Mouse (Mus musculus) embryonic facial prominence, embryonic 11.5 days (tissue): ENCODE data around the gene Polr2i. TPM values are rescaled to one million over a fixed set of nuclear protein-coding genes. Genes with fewer than 3 reads are reported as not detected.
"Not testable (repeated sequence)": the region's sequence is repeated elsewhere in the genome, so short reads cannot be mapped to it uniquely, and the experiment has no call there.

ENCODE experiments used
- ATAC-seq: fragments of 200-750 bp; cut with Nextera tagmentation; replicated peaks from 2 replicates; pipeline ENCODE4 v1.8.0; 2017; ENCODE audit warnings: low read depth; ENCODE audit not compliant: insufficient number of reproducible peaks, low FRiP score, low TSS enrichment
- DNase-seq: peaks from one replicate; pipeline ENCODE4 v3.0.0-alpha.2; 2015; ENCODE audit warnings: low spot score
- H3K27ac ChIP-seq: fragments of 300-500 bp; sonication (generic); replicated peaks from 2 replicates; pipeline ENCODE4 v1.5.1; 2014; ENCODE audit warnings: mild to moderate bottlenecking, low read depth, low read length, control low read depth
- H3K27me3 ChIP-seq: fragments of 300-500 bp; sonication (generic); 2 replicates; pipeline ENCODE4 v1.6.1; 2014; ENCODE audit warnings: mild to moderate bottlenecking, low read length, moderate library complexity, mixed read lengths; ENCODE audit not compliant: control insufficient read depth, insufficient read depth
- H3K36me3 ChIP-seq: fragments of 300-500 bp; sonication (generic); replicated peaks from 2 replicates; pipeline ENCODE4 v1.6.1; 2014; ENCODE audit warnings: low read depth, mild to moderate bottlenecking, low read length, moderate library complexity, mixed read lengths; ENCODE audit not compliant: control insufficient read depth, insufficient read depth
- H3K4me1 ChIP-seq: fragments of 300-500 bp; sonication (generic); 2 replicates; pipeline ENCODE4 v1.6.1; 2014; ENCODE audit warnings: low read length, mixed read lengths; ENCODE audit not compliant: control insufficient read depth, insufficient read depth
- H3K4me2 ChIP-seq: fragments of 300-500 bp; sonication (generic); 2 replicates; pipeline ENCODE4 v1.6.1; 2014; ENCODE audit warnings: low read depth, mild to moderate bottlenecking, control low read depth, low read length, moderate library complexity
- H3K4me3 ChIP-seq: fragments of 300-500 bp; sonication (generic); 2 replicates; pipeline ENCODE4 v1.5.1; 2014; ENCODE audit warnings: low read depth, low read length, control low read depth
- H3K9ac ChIP-seq: fragments of 300-500 bp; sonication (generic); replicated peaks from 2 replicates; pipeline ENCODE4 v1.6.1; 2014; ENCODE audit warnings: mild to moderate bottlenecking, control low read depth, low read length
- H3K9me3 ChIP-seq: fragments of 300-500 bp; sonication (generic); replicated peaks from 2 replicates; pipeline ENCODE4 v1.6.1; 2016; ENCODE audit warnings: mild to moderate bottlenecking, low read length, inconsistent platforms, mixed read lengths; ENCODE audit not compliant: control insufficient read depth
- WGBS: fragments of 180-500 bp; shearing (Covaris S2); extraction: QIAGEN DNeasy Blood & Tissue Kit; methylation state at CpG from one replicate; pipeline ENCODE4 v1.1.7; 2014; 5-methylcytosine and 5-hydroxymethylcytosine counted together
- polyA plus RNA-seq: library from polyadenylated mRNA; unstranded; fragments of >200 nt; fragmentation: Nextera tagmentation; extraction: Ambion mirVana; gene quantifications from 2 replicates; pipeline ENCODE4 v1.2.1, GENCODE M21; 2014

Gene Polr2i
- polyA plus RNA-seq = 166 and 177 TPM in 2 replicates

GRCm38 (mm10) chr7:30231669-30232454 lies at the start of gene Polr2i, which contains the start of gene Tbcb:
Polr2i (plus strand) TSS chr7:30231948.
Tbcb (minus strand) TSS chr7:30232272.
- Histone ChIP-seq H3K27ac (peak within 1 kb of the TSS; percentile 93), H3K9me3 (no peaks in the 10 kb centered on the region), H3K4me2 (peak within 1 kb of the TSS; percentile 70), H3K27me3 (no peaks in the 10 kb centered on the region), H3K36me3 (no peaks in the 10 kb centered on the region; the same call in 1 of the 2 replicates), H3K4me3 (peak within 1 kb of the TSS; percentile 76), H3K4me1 (no peaks in the 10 kb centered on the region; the same call in 1 of the 2 replicates), H3K9ac (peak within 1 kb of the TSS; percentile 81)
- WGBS = under 1% methylated on average over 67 of the region's 67 CpGs
- ATAC-seq = peak; percentile 92
- DNase-seq = peak; percentile 97

- not testable (repeated sequence) for ATAC-seq, H3K27me3 ChIP-seq, H3K36me3 ChIP-seq, H3K4me3 ChIP-seq, H3K27ac ChIP-seq, H3K4me1 ChIP-seq, H3K9ac ChIP-seq, DNase-seq, H3K9me3 ChIP-seq, H3K4me2 ChIP-seq
- WGBS = 72% methylated on average over 7 of the region's 7 CpGs
These were observed 48.6 kb upstream of the Polr2i start for GRCm38 (mm10) chr7:30183189-30183588.

GRCm38 (mm10) chr7:30183879-30184289 lies 47.9 kb upstream of the Polr2i start, which contains the start of gene Cox7a1:
Cox7a1 (plus strand) TSS chr7:30184144.
- Histone ChIP-seq H3K9ac (no peak within 1 kb of the TSS), H3K4me1 (peaks cover 4% of the 10 kb centered on the region; the same call in 1 of the 2 replicates), H3K27ac (no peak within 1 kb of the TSS), H3K9me3 (no peaks in the 10 kb centered on the region), H3K27me3 (no peaks in the 10 kb centered on the region), H3K4me3 (no peak within 1 kb of the TSS), H3K36me3 (peaks cover 7% of the 10 kb centered on the region; the same call in 1 of the 2 replicates), H3K4me2 (no peak within 1 kb of the TSS; the same call in 1 of the 2 replicates)
- WGBS = 2% methylated on average over 11 of the region's 11 CpGs
- ATAC-seq (0 out of 2 replicates have a peak, but pooled peaks have one; percentile 41), DNase-seq (peak; percentile 77)

GRCm38 (mm10) chr7:30184641-30185348 lies 47.0 kb upstream of the Polr2i start:
- ATAC-seq (no peak), DNase-seq (no peak)
- Histone ChIP-seq H3K4me2 (no peak overlapping the region), H3K9me3 (no peaks in the 10 kb centered on the region), H3K9ac (no peak overlapping the region), H3K4me3 (no peak overlapping the region), H3K27ac (no peak overlapping the region), H3K4me1 (peaks cover 4% of the 10 kb centered on the region; the same call in 1 of the 2 replicates), H3K36me3 (peaks cover 7% of the 10 kb centered on the region; the same call in 1 of the 2 replicates), H3K27me3 (no peaks in the 10 kb centered on the region)
- WGBS = 70% methylated on average over 13 of the region's 13 CpGs

DNA sequence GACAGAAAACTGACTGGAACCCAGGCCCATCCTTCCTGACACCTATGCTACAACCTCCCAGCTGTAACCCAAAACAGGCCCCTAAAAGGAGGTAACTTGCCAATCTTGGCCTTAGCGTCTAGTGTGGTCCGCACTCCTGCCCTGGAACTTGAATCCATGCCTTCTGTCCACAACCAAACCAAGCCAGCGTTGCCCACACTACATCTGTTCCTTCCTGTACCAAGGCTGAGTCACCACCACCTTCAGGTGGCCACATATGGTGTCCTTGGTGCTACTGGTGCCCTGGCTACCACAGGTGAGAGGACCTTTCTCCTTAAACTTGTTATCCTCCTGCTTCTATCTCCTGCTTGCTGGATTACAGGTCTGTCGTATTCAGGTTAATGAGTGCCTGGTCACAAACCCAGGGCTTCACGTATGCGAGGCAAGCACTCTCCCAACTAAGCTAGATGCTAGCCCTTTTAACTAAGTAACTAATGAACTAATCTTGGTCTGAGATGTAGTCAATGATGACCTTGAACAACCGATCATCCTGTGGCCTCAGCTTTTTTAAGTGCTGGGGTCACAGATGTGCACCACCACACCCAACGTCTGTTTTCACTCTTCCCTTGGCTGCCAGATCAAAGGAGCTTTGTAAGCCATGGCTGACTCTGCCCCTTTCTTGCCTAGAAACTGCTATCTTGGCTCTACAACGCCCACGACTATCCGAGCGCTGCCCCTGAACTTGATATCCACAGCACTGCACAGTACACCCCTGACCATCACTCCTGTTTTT lies 43.2 kb upstream of the Polr2i start:
- ATAC-seq = no peak
- 77% methylated on average over 12 of the region's 12 CpGs for WGBS
- Histone ChIP-seq H3K4me3 (no peak overlapping the region), H3K36me3 (peaks cover 7% of the 10 kb centered on the region; the same call in 1 of the 2 replicates), H3K9me3 (no peaks in the 10 kb centered on the region), H3K4me2 (no peak overlapping the region), H3K27me3 (no peaks in the 10 kb centered on the region), H3K27ac (no peak overlapping the region), H3K4me1 (peaks cover 7% of the 10 kb centered on the region), H3K9ac (no peak overlapping the region)
- no peak for DNase-seq

DNA sequence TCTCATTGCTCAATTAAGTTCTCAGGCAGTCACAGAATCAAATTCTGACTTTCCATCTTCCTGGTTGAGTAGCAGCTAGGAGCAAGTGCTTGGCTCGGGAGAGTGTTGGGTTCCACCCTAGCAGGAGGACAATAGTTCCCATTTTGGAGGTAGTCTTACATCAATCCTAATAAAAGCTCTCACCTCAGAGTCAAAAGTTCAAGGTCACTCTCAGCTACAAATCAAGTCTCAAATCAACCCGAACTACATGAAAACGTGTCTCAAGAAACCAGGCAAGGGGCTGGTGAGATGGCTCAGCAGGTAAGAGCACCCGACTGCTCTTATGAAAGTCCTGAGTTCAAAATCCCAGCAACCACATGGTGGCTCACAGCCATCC lies 42.6 kb upstream of the Polr2i start:
- WGBS = 86% methylated on average over 4 of the region's 4 CpGs
- peaks cover 5% of the 10 kb centered on the region for H3K4me1 ChIP-seq
- H3K4me2 ChIP-seq = no peak overlapping the region
- H3K27me3 ChIP-seq = no peaks in the 10 kb centered on the region
- peaks cover 7% of the 10 kb centered on the region; the same call in 1 of the 2 replicates for H3K36me3 ChIP-seq
- no peak overlapping the region for H3K27ac ChIP-seq
- H3K4me3 ChIP-seq = no peak overlapping the region
- H3K9ac ChIP-seq = no peak overlapping the region
- H3K9me3 ChIP-seq = no peaks in the 10 kb centered on the region
- DNase-seq = no peak
- ATAC-seq = no peak

DNA sequence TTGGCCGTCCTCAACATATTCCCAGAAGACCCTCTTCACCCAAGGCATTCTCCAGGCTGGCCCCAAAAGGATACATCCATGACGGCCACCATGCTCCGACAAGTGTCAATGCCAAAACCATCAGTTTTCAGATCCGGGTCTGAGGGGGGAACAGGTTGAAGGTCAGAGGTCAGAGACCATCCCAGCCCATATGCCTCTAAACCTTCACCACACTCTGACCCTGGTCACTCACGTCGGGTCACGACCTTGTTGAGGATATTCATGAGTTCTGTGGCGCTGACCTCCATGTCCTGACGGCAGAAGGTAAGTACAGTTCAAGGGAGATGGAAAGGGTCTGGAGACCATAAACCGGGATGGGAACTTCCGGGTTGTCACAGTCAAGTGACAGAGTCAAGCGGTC lies 39.7 kb upstream of the Polr2i start:
- WGBS = 87% methylated on average over 12 of the region's 12 CpGs

More for the DNA sequence above, 39.7 kb upstream of the Polr2i start:
- Histone ChIP-seq H3K9me3 (no peaks in the 10 kb centered on the region), H3K27ac (no peak overlapping the region), H3K36me3 (peaks cover 7% of the 10 kb centered on the region; the same call in 1 of the 2 replicates), H3K4me3 (no peak overlapping the region), H3K4me2 (no peak overlapping the region), H3K27me3 (no peaks in the 10 kb centered on the region), H3K9ac (no peak overlapping the region), H3K4me1 (peaks cover 3% of the 10 kb centered on the region)
- no peak for DNase-seq
- ATAC-seq = no peak
